Mouse (Mus musculus) ZHBTc4 (cell line): ENCODE results near the gene Lztfl1.
"Not testable (repeated sequence)": the region's sequence is repeated elsewhere in the genome, so short reads cannot be mapped to it uniquely, and the experiment has no call there.

Source experiments
- DNase-seq: peaks from one replicate; pipeline ENCODE4 v3.0.0-alpha.2; 2011; ENCODE audit warnings: low read depth, low spot score

Lztfl1 gene

GRCm38 (mm10) chr9:123717186-123718008 lies at the start of gene Lztfl1:
TSS of gene Lztfl1 (minus strand) at chr9:123717697.
- DNase-seq = peak; percentile 100

- no peak for DNase-seq
Observed at GRCm38 (mm10) chr9:123766996-123767395, 49.5 kb upstream of the Lztfl1 start.

DNA sequence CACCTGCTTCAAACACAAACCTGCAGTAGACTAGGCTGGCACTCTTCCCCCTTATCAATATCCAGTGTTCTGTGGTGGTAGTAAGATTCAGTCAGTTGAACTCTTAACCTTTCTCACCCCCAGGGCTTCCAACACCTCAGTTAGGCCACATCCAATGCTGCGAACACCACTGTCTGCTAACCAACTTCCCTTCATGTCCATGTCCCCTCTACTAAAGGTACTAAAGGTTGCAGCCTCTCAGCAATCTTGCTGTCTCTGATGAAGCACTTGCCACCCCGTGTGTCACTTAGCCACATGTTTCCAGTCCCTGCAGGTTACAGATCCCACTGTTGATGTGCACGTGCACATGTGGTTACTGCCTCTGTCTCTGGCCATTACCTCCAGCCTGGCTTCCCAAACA lies 46.3 kb upstream of the Lztfl1 start:
- DNase-seq = no peak

DNA sequence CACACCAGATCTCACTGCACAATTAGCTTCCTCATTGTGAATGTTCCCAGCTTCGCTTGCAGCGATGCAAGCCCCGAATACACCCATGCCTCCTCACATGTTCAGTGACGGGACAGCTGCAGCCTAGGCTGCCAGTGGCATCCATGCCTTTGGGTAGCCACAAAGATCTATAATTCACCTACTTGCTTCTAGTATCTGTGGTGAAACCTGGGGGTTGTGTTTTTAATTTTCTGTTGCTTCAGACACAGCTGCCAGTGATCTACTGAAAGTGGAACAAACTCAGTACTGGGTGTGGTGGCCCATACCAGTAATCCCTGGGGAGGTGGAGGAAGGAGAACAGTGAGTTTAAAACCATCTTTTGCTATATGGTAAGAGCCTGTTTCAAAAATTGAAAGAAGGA lies 45.4 kb upstream of the Lztfl1 start:
- no peak for DNase-seq

DNA sequence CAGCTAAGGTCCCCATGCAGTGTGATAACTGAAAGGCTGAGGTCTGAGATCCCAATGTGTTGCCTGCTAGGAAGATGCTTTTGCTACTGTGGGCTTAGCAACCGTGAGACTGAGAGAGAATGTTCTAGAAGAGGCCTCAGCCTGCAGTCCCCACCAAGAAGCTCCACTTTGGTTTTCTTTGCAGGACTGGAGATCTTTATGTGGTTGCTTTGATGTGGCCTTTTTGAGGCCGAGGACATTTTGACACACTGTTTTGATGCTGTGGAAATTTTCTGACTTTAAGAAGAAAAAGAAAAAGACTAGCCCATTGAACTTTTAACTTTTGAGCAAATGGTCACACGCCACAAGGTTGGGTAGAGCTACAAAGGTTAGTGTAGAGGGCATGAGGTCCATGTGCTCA lies 43.3 kb upstream of the Lztfl1 start:
- no peak for DNase-seq

- no peak for DNase-seq
Observed at GRCm38 (mm10) chr9:123758645-123759044, 41.1 kb upstream of the Lztfl1 start.

DNA sequence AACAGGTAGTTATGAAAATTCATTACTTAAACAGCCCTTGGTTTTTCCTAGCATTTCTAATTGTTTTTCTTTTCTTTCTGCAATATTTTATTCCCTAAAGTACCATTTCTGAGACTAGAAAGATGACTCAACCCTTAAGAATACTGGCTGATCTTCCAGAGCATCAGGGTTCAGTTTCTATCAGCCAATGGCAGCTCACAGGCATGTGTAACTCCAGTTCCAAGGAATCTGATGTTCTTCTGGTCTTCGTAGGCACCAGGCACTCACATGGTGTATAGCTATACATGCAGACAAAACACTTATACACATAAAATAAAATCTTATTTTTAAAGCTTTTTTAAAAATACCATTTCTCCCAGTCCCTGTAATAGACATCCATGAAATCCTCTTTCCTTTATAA lies 40.7 kb upstream of the Lztfl1 start:
- no peak for DNase-seq

DNA sequence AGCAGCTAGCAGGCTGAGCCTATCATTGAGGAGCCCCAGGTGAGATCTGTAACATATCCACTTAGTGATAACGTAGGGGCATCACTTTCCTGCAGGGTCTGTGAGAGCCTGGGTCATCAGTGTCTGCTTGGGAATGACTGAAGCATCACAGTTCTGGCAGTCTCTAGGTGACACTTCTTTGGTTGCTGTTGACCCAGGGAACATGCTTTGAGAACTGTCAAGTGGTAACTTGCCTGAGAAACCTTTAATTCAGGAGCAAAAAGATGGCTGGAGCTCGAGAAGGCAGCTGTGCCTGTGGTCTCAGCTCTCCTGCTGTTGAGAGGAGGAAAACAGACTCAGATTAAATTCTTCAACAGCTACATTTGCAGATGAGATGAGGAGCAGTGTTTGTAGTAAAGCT lies 39.8 kb upstream of the Lztfl1 start:
- DNase-seq = no peak

- no peak for DNase-seq
Observed at GRCm38 (mm10) chr9:123756752-123757151, 39.3 kb upstream of the Lztfl1 start.

GRCm38 (mm10) chr9:123754333-123754732 lies 36.8 kb upstream of the Lztfl1 start:
- DNase-seq = no peak

- DNase-seq = not testable (repeated sequence)
Observed at GRCm38 (mm10) chr9:123749687-123750086, 32.2 kb upstream of the Lztfl1 start.

DNA sequence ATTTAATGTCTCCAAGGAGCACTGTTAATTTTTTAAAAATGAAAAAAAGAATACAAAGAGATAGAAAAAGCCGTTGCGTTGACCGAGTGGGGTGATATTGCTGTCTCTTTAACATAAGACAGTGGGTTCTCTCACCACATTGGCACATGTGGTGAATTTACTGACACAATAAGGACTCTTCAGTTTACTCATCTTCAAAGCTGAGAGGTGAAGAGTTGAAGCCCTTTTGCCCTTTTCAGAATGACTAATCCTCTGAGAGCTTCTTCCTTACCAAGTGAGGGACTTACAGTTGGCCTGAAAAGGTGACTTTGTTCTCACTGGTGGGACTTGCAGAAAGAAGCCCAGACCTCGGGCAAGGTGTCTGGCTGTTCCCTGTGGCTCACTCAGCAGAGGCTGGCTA lies 23.3 kb upstream of the Lztfl1 start:
- no peak for DNase-seq

DNA sequence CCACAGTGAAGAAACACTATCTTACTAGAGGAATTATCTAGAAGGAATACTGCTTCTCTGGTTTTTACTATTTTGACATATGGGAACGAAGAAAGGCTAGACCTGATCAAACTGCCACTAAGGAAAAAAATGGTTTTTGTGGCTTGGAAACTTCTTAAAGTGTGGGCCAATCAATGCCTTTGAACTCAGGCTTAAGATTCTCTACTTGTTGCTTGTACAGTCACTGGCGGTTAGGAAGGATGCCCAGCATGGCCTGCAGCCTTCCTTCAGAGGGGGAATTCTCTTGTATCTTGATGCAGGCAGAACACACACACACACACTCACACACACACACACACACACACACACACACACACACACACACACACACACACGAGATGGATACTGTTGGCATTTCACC lies 16.6 kb upstream of the Lztfl1 start:
- DNase-seq = no peak

GRCm38 (mm10) chr9:123731271-123731670 lies 13.8 kb upstream of the Lztfl1 start:
- DNase-seq = peak; percentile 87

- no peak for DNase-seq
Observed at GRCm38 (mm10) chr9:123722737-123723493, 5.4 kb upstream of the Lztfl1 start.

DNA sequence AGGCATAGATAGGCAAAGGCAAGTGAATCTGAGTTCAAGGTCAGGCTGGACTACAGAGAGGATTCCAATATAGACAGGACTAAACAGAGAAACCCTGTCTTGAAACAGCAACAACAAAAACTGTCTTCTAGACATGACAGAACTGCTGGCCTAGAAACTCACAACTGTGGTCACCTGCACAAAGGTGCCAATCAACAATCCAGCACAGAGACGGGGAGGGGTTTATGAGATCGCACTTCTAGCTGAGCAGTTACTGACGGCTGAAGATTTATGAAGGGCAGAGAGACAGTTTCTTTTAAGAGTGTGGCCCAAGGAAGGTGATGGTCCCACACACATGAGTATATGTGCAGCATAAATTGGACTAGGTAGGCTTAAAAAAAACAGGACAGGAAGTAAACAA lies 1.2 kb downstream of the Lztfl1 start:
- DNase-seq = no peak

GRCm38 (mm10) chr9:123713111-123713510 lies 4.4 kb downstream of the Lztfl1 start:
- DNase-seq = peak; percentile 5

GRCm38 (mm10) chr9:123709226-123709625 lies 8.3 kb downstream of the Lztfl1 start:
- DNase-seq = no peak

DNA sequence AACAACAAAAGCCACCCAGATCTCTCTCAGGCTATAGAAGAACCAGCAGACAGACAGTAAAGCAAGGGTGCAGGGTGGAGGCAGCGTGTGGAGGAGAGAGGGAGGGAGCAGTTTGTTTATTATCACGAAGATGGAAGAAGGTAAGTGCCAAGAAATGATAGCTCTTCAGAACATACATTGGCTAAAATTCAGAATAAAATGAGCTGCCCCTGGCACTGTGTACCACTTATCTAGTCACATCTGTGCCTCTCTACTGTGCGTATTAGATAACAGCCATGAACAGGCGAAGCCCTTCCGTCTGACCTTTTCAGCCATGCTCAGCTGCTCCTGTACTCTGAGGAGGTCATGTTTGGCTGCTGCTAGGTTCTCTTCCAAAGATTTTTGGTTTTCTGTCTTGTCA lies 15.7 kb downstream of the Lztfl1 start:
- DNase-seq = no peak

- DNase-seq = no peak
Observed at GRCm38 (mm10) chr9:123695634-123696302, 21.7 kb downstream of the Lztfl1 start.

- DNase-seq = no peak
Observed at GRCm38 (mm10) chr9:123688227-123688626, 29.3 kb downstream of the Lztfl1 start.

- no peak for DNase-seq
Observed at GRCm38 (mm10) chr9:123686206-123686605, 31.3 kb downstream of the Lztfl1 start.
